Mouse (Mus musculus) mouse embryonic stem cell (cell line): ENCODE results near the gene Neurl1a.

Experiments
- in situ Hi-C, 2 experiments: fragments of 300-500 bp; cut with MboI; formaldehyde crosslinking; loops; 1 replicate in 1 of 2; 3 replicates in 1 of 2; pipeline ENCODE4 v1.14.3; 2019 to 2020; ENCODE audit warnings: low sequenced_read_pairs in 2 of 2, low pct_unique_long_range_greater_than_20kb in 1 of 2, mixed read lengths in 1 of 2; ENCODE audit not compliant: unreplicated experiment in 1 of 2

Neurl1a gene

DNA sequence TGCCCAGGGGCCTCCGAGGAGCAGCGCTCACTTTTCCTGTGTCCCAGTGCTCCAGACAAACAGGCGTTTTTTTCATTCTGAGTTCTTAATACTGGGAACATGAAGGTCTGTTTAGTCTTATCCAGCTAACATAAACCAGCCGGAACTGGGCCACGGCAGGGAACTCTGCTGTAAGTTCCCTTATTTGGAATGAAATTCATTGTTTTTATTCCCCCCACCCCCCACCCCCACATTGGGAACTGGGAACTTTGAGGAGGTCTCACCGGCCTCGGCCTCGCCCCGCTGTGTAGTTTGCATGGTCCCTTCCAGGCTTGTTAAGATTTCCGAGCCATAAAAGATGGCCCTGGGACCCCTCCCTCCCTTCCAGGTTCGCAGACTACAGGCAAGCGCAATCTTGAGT is 23.4 kb downstream of the Neurl1a start:
- in situ Hi-C loops = no loop called here

DNA sequence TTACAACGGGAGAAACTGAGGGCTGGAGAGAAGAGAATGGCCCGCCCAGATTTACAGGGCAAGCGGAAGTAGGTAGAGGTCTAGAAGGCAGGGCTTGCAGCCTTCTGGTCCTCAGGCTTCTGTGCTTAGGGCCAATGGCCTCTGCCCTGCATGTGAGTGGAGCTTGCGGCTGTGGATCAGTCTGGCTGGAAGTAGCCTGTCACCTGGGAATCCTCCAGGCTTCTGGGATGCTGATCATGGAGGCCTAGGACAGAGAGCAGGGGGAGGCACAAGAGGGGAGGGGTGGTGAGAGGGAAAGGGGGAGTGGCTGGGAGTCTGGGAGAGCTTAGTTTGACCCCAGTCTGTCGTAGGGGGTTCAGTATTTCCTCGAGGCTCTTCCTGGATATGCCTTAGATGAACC is 23.8 kb downstream of the Neurl1a start:
- in situ Hi-C loops = no loop called here

DNA sequence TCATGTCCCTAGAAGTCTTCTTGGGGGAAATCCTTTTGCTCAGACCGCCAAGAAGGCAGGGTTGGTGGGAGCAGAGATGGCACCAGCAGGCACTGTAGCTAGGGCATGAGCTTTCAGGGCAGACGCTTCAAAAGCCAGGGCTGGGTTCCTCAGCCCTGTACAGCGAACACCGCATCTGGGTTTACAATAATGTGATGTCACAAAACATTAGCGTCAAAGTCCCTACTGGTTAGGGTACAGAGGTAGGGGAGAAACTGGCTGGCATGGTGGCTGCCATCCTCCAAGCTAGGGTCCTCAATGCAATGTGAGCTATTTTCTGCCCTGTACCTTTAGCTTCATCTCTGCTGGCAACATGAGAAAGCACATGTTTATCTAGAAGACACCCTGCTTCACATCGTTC is 24.4 kb downstream of the Neurl1a start:
- in situ Hi-C loops = no loop called here

DNA sequence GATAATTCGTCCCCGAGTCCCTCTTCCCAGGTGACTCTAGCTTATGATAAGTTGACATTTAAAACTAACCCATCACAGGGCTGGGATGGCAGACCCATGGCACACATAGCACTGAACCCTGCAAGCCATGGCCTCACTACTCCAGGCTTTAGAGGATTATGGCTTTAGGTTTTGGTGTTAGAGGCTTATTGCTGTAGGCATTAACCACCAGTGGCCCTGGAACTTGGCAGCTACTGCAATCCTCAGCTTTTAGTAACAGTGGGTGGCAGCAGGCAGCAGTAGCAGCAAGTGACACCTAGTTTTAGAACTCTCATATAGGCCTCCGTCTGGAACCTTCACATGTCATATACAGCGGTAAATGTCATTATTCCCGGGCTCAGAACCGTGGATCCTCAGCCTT is 26.0 kb downstream of the Neurl1a start:
- in situ Hi-C loops = no loop called here

DNA sequence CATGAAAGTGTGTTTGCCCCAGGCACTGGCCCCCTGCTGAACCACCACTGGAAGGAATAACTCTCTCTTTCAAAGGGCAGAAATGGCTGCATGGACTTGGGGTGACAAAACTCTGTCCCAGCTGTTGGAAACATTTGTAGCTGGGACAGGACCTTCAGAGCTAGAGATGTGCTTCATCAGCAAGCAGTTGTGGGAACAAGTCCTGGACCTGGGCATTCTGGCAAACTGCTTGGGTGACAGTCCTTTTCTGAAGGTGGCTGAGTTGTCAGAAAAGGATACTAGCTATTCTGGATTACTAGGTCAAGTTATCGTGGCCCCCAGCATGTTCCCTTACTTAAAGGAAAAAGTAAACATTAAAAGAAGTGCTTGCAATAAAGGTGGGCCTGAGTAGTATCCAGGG is 27.5 kb downstream of the Neurl1a start:
- in situ Hi-C loops = no loop called here

DNA sequence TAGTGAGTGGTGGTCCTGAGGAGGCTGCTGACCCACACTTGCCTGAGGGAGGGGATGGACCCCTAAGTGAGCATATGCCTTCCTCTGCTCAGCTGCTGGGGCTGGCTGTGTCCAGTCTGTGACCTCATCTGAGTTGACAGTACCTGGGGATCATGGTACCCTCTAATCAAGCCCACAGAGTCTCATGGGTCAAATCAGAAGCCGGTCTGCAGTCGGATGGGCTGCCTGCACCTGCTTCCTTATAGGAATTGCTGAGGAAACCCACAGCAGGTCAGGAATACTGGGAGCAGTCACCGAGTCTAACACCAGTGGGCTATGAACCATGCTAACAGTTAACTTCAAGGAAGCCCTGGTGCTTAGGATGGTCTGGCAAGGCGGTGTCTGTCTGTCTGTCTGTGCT is 31.8 kb downstream of the Neurl1a start:
- in situ Hi-C loops = no loop called here

DNA sequence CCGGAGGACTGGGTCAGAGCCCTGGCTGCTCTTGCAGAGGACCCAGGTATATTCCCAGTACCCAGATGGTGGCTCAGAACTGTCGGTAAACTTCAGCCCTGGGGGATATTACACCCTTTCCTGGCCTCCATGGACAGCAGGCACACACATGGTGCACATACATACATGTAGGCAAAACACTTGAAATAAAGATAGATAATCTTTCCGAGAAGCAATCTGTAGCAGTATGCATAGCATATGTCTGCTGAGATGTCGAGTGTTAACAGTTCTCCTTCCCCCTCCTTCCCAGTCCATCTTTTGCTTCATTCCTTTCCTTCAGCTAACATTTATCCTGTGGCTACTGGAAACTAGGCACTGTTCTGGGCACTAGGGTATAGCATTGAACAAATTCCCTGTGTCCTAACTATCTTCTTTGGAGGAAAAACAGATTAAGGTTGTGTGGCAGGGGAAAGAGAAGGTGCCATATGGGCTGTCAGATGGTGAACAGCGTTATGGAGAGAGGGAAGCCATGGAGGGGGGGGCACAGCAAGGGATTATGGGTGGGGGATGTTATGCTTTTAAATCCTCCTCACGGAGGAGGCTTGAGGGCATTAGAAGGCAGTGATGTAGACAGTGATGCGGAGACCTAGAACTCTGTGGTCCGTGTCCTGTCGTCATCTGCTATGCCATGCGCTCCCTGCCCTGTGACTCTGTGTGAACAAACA is 33.1 kb downstream of the Neurl1a start:
- in situ Hi-C loops = no loop called here

DNA sequence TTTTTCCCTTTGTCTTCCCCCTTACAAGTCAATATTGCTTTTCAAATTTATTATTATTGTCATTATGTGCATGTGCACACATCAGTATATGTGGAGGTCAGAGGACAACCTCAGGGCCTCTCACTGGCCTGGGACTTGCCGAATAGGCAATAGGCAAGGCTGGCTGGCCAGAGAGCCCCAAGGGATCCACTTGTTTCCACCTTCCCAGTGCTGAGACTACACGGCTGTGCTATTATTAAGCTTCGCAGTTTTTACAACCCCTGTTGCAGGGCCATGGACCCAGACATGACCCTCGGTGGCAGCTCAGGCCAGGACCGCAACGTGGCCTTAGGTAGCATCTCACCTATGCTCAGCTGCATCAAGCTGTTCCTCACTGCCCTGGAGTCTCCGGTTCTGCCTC is 33.8 kb downstream of the Neurl1a start:
- in situ Hi-C loops = no loop called here

DNA sequence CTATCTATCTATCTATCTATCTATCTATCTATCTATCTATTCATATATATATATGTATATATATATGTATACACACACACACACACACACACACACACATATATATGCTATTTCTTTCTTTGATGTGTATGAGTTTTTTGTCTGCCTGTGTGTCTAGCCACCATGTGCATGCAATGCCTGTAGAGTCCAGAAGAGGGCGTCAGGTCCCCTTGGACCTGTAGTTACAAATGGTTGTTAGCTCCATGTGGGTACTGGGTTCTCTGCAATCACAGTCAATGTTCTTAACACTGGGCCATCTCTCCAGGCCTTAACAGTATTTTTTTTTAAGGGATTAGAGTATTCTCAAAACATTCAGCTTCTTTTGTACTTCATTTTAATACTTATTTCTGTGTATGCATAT is 34.9 kb downstream of the Neurl1a start:
- in situ Hi-C loops = no loop called here

DNA sequence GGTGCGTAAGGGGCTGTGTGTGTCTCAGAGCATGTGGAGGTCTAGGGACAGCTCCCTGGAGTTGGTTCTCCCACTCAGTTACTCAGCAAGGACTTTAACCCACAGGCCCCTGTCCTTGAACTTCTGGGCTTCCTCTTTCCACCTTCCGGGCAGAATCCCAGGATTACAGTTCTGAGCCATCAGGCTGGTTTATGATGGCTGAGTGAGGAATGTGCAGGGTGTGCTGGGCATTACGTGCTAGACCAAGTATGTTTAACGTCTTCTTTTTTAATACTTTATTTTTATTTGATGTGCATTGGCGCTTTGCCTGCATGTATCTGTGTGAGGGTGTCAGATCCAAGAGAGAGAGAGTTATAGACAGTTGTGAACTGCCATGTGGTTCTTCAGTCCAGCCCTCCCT is 38.1 kb downstream of the Neurl1a start:
- in situ Hi-C loops = no loop called here

DNA sequence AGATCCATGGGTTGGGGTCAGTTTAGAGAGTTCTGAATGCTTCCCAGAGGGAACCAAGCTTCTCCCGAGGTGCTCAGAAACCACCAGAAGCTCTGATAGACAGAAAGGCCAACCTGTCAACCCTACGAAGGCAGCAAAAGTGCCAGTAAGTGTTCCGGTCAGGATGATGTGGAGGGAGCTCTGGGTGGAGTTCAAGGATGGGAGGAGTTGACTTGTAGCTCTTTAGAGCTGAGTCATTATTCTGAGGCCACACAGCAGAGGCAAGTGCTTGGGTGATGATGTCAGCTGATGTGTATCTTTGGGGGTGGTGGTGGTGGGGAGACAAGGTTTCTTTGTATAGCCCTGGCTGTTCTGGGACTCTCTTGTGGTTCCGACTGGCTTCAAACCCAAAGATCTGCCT is 41.0 kb downstream of the Neurl1a start:
- in situ Hi-C loops = no loop called here

DNA sequence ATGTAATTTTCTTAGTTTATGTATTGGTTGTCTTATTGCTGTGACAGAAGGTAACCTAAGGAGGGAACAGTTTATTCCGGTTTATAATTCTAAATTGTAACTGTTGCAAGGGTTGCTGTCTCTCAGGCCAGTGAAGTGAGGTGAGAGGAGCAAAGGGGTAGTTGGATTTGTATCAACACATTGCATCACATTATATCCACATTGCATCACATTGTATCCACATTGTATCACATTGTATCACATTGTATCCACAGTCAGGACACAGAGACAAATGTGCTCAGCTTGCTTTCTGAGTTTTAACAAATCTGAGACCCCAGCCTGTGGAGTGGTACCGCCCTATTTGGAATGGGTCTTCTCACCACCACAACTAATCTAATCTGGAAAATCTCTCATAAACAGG is 41.6 kb downstream of the Neurl1a start:
- in situ Hi-C loops = no loop called here

DNA sequence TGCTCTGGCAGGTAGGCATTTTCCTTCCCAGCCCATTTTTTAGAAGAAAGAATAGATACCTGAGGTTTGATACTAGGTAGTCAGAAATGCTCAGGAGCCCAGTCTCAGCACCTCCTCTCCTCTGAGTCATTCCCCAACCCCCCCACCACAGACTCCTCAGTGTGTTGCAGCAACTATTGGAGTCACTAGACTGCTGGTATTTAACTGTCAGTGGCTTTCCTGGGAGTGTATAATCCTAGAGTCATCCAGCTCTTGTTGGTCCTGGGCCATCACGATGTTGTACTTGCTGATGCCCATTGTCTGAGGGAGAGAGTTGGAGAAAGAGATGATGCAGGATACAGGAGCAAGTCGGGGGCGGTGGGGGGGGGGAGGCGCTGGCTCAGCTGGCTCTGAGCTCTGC is 42.4 kb downstream of the Neurl1a start:
- in situ Hi-C loops = no loop called here

DNA sequence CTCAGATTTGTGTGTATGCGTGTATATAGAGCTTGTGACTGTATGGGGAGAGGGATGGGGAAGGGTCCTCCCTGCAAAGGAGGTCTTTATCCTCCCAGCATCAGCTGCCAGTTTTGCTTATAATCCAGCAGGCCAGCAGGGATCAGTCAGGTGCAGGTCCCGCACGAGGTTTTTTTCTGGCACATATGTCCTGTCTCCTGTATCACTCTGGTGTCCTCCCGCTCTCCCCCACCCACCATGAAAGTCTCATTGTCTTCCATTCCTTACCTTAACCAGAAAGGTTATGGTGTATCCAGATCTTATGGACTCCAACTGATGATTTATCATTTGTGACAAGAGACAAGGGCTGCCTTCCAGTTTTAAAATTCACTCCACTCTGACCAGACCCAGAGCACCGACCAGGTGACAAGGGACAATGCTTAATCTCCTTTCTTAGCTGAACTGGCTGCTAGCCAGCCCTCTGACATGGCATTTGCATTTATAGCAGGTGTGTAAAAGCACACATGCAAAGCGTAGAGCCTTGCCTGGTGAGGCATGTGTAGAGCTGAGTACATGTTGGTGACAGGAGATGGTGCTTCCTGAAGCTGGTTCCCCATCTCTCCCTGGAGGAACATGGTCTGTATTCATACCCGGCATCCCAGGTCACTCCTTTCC is 43.0 kb downstream of the Neurl1a start:
- in situ Hi-C loops = no loop called here

DNA sequence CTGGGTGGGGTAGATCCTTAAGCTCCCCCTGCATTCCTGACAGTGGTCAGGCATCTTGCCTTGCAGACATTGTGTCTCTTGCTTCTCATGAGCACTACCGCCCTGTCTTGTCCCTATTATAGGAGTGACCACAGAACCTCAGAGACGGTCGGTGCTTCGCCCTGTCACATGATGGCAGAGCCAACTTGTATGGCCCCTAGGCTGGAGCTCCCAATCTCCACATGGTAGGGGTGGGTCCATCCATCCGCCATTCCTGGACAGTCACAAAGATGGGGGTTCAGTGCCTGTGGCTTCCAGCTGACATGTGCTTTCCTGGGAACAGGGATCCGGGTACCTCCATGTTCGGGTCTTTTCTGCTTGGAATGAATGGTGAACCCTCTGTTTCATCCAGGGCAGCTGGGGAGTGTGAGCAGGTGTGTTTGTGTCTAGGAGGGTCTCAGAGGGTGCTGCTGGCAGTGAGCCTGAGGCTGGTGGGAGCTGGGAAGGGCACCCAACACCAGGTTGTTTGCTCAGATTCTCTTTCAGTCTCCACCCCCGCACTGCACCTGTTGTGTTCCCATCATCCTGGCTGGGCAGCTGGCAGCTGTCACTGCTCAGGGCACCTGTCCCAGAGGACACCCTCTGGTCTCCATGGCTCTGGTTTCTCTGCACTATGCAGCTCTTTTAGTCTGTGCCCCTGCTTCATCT is 43.7 kb downstream of the Neurl1a start:
- in situ Hi-C loops = no loop called here

DNA sequence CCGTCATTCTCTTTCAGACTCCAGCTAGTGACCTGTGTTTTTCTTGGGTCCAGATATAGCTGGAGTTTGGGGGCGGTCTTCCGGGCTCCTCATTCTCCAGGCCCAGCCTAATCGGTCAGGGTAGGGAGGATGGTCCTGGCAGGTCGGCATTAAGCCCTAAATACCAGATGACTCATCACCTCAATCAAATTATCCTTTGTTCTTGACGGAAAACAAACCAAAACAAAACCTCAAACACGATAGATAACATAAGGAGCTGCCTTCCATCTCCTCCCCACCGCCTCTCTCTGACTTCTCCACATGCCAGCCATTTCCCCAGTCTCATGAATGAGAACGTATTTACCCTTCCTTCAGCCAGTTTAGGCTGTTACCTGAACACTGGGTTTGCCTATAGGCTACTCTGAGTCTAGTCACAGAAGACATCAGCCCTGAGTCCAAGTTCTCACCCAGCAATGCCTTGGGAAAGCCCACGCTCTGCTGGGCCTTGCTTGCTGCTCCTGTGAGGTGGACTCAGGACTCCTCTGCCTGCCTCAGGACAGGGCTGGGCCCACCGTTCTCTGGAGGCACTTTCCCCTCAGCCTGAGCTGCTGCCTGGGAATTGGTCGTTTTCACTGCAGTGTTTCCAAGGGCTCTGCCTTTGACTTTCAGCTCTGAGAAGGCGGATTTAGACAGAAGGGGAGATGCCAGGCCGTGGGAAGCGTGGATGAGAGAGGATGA is 44.4 kb downstream of the Neurl1a start:
- in situ Hi-C loops = no loop called here

DNA sequence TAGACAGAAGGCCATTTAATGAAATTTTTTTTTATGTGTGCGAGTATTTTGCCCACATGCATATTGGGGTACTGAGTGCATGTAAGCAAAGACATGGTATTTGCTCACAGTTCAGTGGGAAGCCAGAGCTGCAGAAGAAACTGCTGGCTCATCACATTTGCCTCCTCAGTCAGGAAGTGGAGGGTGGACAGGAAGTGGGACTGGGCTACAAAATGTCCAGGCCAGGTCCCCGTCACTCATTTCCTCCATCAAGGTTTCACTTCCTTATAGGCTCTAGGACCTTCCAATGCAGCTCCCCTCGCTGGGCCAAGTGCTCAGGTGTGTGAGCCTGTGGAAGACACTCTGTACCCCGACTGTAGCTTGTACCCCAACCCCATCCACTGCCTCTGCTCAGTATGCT is 46.1 kb downstream of the Neurl1a start:
- in situ Hi-C loops = no loop called here

DNA sequence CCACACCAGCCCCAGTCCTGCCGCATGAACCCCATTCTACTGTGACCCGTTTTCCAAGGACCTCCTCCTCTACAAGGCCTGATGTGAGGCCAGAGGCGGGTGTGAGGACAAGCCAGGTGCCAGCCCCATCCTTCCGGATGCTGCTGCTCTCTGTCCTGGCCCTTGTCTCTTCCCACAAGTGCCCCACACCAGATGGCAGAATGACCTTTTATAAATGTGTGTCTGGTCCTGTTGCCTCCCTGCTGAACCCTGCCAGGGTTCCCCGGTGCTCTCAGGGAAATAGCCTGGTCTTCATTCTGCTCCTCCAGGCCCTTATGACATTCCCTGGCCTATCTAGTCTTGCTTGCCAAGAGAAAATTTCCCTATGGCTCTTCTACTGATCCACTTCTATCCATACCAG is 47.2 kb downstream of the Neurl1a start:
- in situ Hi-C loops = no loop called here

DNA sequence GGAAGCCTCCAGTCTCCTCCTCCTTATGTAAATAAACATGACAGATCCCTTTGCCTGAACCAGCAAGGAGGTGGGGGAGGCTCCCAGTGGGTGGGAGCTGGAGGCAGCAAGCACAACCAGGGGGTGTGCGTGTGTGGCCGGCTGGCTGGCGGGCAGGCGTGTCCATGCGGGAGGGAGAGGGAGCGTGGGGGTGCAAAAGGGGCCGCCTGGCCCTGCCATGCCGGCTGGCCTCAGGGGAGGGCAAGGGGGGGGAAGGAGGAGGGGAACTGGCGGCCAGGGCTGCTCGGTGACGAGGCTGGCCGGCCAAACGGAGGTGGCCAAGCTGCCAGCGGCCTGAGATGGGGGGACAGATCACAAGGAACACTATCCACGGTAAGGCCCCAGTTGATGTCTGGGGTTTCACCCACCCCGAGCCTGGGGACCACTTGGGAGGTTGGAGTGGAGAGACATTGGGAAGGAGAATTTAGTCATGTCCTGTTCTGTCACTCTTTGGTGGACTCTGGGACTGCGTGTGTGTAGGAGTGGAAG is 50.2 kb downstream of the Neurl1a start:
- in situ Hi-C loops = no loop called here
